Mouse (Mus musculus) cerebellum, adult 18-20 months (tissue): ENCODE measurements around the gene Tspan10.
"Not testable (repeated sequence)": the region's sequence is repeated elsewhere in the genome, so short reads cannot be mapped to it uniquely, and the experiment has no call there.

Experiments used
- DNase-seq, 2 experiments: peaks; one replicate each; pipeline ENCODE4 v3.0.0; 2021

Tspan10 gene

DNA sequence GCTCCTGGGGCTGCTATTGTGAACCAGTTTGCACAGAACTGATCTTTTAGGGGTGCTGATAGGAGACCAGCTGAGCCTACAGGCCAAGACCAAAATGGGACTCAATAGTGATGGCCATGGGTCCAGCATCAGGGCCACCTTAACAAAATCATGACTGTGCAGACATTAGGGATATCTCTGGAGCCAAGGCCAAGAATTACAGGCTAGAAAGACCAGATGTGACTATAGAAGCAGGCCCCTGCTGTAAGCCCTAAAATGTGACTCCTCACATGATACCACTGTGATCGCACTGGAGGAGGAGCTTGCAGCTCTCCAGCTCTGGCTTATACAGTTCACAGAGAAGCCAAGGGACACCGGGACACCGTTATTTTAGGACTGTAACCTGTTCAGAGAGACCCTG is at the start of gene Tspan10:
Tspan10 (plus strand) TSS at position 301 of the 400 bp plus-strand sequence.
- no peak for DNase-seq

DNA sequence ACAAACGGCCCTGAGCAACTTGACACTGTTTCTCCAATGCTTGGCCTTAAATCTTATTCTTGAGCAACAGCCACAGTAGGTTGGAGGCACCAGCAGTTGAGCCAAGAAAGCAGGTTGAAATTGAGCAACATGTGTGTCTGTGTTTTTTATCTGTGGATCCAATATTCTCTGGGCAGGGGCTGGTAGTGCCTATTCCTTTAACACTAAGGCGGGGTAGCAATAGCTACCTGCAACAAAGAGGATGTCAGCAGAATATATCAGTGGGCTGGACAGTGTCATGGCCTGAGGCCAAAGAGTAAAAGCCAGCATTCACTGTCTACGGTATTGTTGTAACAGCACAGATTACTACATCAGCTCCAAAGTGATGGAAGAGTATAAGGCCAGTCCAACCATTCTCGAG is 46.8 kb upstream of the Tspan10 start:
- no peak for DNase-seq

DNA sequence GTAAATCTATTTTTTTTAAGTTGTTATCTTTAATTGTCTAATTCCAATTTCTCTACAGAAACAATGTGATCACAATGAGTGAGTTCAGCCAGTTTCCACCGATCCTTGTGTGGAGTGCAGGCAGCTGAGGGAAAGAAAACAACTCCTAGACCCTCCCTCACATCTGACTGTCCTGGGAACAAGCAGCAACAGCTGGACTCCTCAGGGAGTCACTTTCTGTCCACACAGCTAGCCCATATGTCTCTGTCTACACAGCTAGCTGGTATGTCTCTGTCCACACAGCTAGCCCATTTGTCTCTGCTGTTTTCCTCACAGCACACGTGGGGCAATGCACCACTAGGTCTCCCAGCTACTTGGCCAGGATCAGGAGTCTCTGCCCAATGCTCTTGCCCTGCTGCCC is 44.8 kb upstream of the Tspan10 start:
- no peak for DNase-seq

DNA sequence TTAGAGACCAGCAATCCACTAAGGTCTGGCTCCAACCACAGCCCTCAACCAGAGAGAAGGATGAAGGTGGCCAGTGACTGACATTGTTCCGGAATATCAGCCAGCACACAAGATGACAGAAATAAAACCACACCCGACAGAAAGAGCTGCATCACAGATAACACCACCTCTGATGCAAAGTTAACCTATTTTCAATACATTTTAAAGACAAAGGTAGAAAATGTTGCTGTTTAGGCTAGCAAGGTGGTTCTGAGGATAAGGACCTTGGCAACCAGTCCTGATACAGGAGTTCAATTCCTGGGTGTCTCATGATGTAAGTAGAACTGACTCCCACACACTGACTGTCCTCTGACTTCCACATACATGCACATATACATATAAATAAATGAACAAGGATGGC is 43.1 kb upstream of the Tspan10 start:
- DNase-seq: no peak

DNA sequence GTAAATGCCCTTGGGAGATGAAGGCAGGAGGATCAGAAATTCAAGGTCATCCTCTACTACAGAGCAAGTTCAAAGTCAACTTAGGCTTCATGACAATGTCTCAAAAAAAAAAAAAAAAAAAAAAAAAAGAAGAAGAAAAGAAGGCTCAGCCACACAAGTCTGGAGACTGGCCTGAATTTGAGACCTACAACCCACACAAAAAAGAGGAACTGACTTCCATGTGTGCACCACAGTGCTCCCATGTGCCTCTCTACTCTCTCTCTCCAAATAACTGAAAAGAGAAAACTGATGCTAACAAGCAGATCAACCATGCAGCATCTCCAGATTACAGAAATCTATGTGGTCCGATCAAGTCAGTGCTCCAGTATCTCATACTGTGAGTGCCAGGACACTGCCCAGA is 37.6 kb upstream of the Tspan10 start:
- DNase-seq: no peak

DNA sequence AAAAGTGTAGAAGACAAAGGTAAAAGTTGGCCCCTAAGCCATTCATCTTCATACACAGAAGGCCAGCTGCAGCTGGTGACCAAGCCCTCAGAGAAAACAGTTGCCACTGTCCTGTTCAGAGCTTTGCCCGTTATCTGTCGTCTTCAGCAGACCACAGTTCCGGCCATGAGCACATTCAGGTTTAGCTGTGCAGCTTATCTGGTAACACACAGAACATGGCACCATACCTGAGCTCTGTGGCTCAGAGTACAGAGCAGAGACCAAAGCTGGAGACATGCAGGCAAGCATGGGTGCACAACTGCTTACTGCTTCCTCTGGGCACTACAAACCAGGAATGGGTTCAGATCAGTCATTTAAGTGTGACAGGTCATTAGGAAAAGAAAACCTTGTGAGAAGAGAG is 36.6 kb upstream of the Tspan10 start:
- DNase-seq: no peak

DNA sequence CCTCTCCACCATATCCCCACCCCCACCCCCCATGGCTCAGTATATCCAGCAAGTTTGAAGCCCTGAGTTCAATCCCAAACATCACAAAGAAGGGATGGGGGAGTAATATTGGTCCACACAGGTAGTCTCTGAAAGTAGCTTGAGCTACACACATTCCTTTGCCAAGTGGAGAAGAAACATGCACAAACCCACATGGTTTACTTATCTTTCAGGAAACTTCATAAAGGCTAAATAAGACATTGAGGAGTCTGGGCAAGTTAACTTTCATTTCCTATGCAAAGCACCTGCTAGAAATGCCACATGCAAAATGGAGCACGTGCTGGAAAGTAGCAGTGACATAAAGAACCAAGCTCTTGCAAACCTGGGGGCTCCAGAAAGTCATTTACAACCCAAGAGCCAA is 36.0 kb upstream of the Tspan10 start:
- DNase-seq: no peak

DNA sequence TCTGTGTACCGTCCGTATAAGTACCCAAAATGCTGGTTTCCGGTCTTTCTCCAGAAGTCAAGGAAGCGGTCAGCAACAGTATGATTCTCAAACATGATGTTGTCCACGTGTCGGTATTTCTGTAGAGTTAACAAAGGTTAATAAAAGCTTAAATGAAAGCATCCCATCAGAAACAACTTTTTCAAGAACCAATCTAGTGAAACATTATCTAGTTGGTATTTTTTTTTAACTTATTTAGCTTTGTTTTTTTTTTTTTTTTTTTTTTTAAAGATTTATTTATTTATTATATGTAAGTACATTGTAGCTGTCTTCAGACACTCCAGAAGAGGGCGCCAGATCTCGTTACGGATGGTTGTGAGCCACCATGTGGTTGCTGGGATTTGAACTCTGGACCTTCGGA is 28.8 kb upstream of the Tspan10 start:
- not testable (repeated sequence) for DNase-seq

GRCm38 (mm10) chr11:120417852-120418251 is 24.6 kb upstream of the Tspan10 start:
- no peak for DNase-seq

DNA sequence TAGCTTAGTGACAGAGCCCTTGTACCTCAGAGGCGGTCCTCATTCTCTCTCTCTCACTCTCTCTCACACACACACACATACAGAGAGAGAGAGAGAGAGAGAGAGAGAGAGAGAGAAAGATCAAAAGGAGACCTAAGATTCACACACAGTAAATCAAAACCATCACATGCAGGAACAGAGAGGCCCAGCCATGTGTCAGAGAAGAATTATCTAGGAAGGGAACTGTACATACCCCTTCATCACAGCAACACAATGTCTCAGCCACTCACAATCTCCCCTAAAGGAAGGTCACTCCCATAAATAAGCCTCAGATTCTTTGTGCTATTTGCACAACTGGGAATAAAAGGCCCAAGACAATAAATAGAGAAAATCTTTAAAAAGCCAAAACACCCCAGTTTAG is 23.9 kb upstream of the Tspan10 start:
- DNase-seq: no peak

- DNase-seq: no peak
These were observed 19.5 kb upstream of the Tspan10 start for GRCm38 (mm10) chr11:120422651-120423568.

DNA sequence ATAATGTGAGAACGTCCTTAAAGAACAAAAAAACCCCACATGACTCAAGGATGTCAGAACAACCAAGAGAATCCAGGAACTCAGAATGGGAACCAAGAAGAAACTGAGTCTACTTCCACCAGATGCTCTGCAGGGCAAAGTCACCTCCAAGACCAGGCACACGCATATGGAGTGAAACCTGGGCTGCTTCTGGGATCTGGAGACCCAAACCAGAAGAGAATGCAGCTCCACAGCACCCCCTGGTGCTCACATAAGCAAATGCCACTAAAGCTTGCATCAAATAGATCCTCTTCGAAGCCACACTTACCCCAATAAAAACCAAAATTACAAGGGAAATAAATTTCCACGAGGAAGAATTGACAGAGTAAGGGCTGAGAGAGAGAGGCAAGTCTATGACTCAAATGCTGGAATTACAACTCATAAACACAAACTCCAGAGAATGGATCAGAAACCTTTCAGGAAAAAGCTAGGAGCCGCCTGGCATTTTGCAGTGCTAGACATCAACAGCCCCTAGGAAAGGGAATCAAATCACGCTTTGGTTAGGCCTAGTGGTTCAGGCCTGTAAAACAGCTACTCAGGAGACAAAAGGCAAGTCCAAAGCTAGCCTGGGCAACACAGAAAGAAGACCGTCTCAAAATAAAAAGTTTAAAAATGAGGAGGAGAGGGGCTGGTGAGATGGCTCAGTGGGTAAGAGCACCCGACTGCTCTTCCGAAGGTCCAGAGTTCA is 18.7 kb upstream of the Tspan10 start:
- DNase-seq: peak; percentile 48 to 74

DNA sequence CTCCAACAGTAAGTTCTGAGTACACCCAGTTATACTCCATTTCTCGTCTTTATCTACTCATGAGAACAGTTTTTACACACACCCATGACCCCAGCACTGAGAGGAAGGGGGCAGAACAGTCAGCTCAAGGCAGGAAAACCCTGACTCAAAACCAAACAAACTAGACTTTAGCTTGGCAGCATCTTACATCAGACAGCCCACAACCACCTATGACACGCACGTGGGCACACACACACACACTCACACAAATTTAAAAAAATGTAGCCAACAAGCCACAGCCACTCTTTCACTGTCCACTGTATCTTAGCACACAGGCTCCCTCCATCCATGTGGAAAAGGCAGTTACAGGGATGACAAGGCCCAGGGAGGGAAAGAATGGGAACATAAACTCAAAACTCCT is 15.7 kb upstream of the Tspan10 start:
- DNase-seq: no peak

GRCm38 (mm10) chr11:120437152-120437856 is 5.1 kb upstream of the Tspan10 start, which contains the start of gene Nploc4:
TSS of gene Nploc4 (minus strand) at chr11:120437708.
- peak; percentile 77 to 91 for DNase-seq

DNA sequence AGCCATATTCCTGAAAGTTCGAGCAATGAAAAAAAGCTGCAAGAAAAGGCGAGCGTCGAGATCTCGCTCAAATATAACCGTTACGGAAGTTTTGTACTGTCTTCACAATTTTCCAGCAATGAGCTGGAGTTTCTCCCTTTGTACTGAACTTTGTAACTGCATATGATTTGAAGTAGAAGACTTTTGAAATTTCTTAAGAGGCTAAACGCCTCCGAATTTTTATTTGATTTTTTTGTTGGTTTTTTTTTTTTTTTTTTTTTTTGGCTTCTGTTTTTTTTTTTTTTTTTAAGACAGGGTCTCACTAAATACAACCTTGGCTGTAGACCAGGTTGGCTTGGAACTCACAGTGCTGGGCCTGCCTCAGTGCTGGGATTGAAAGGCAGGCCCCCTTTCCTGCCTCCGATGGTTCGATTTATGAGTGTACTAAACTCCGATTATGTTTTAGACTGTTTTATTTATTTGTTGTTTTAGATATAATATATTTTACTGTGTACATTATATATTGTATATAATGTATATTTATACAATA is 4.5 kb upstream of the Tspan10 start:
- no peak for DNase-seq

DNA sequence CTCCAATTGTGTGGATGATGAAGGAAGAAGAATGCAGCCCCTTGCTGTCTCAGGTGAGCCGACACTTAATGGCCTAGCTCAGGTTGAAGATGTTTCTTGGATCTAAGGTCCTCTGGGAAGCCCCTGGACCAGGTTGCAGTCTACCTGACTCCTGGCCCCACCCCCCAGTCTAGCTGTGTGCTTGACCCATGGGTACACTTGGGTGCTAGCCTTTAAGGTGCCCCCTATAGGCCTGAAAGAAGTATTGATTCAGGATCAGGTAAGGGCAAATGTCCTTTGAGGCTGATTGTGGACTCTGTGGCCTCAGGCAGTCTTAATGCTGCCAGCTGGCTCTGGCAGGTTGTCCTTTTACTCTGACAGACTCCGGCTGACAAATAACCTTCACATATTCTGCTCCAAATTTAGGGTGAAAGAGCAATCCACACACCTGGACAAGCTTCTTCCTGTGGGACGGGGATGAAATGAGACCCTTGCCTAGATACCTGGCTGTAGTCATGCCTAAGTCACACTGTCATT is 379 bp downstream of the Tspan10 start:
- DNase-seq: no peak

GRCm38 (mm10) chr11:120444106-120444505 is 1.7 kb downstream of the Tspan10 start:
- DNase-seq: no peak

- DNase-seq: no peak
These were observed 3.0 kb downstream of the Tspan10 start for GRCm38 (mm10) chr11:120445475-120445874.

DNA sequence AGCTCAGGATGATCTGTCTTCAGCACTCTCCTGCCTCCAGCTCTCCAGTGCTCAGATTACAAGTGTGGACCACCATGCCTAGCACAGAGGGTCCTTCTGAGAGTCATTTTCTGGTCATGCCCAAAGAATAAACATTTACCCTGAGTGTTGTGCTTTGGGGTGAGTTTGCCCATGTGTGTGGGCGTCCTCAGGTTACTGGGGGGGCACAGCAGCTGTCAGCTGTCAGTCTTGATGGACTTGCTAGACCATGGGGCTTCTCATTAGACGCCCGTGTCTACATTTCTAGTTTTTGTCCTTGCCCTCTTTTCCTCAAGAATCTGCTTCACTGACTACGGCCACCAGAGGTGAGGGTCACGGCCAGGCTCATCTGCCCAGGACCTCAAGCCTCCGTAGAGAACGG is 4.7 kb downstream of the Tspan10 start:
- DNase-seq: no peak

- no peak for DNase-seq
These were observed 9.8 kb downstream of the Tspan10 start for GRCm38 (mm10) chr11:120452246-120452645.

DNA sequence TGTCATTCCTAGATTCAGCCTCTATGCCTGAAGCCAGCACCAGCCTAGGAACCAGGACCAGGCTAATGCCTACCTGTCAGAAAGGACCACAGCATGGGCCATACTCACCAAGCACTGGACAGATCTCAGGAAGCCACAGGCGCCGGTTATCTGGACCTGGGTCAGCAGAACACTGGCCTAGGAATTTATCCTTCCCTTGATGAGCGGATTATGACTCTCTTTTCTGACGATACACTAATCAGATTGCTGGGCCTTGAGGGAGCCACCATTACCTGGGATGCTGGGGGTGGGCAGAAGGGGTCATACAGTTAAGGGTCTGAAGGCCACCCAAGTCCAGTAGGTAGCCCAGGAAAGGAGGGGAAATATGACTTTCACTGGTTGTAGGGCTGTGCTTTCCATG is 10.9 kb downstream of the Tspan10 start, which contains the start of gene Pde6g:
Pde6g (minus strand) TSS at position 195 of the 400 bp plus-strand sequence.
- no peak for DNase-seq

DNA sequence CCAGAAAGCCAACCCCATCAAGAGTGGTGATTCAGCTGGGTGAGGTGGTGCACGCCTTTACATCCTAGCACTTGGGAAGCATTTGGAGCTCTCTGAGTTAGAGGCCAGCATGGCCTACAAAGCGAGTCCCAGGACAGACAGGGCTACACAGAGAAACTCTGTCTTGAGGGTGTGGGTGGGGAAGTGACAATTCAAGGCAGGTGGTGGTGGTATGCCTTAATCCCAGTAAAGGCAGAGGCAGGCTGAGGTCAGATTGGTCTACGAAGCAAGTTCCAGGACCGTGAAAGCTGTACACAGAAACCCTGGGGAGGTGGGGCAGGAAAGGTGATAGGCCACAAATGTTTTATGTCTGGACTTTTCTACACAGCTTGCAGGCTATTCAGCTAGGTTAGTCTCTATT is 12.5 kb downstream of the Tspan10 start:
- DNase-seq: no peak

DNA sequence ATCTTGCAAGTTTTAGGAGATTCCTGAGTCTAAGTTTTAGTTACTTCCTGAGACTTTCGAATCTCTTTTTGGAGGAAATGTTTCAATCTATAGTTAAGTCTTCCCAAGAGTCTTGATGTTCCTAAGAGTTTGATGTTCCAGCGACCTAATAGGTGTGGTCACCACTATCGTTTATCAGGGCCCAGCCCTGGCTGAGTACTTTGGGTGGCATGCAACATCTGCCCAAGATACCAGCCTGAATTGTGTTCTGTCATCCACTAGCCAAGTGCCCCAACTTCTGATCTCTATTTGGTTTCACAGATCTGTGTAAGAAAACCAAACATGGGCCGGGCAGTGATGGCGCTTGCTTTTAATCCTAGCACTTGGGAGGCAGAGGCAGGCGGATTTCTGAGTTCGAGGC is 13.0 kb downstream of the Tspan10 start:
- DNase-seq: no peak
